Comparison of ENCODE assay signal across 10 mouse cellular contexts in genomic region chr3:96684822-96685156, GRCm38 (mm10). TPM values are rescaled to one million over a fixed set of nuclear protein-coding genes. Genes with fewer than 3 reads are reported as not detected.
DNase-seq lines count a peak whose midpoint lies in the region; ATAC-seq and TF ChIP-seq lines count a peak whose summit lies in the region.
"Had no signal": no experiment of that assay in that cellular context is flagged by ENCODE, and none has a peak within 500 bp of the region (broad histone marks: within the 10 kb centered on the region; RNA-seq: fewer than 3 reads in every experiment).

No protein-coding gene starts in this region.

- 27% methylated on average over 28 of the region's 28 CpGs for WGBS in kidney, postnatal 0 days
- 47% methylated on average over 28 of the region's 28 CpGs for WGBS in forebrain, embryonic 11.5 days
- 23% methylated on average over 28 of the region's 28 CpGs for WGBS in intestine, embryonic 14.5 days
- 36% methylated on average over 28 of the region's 28 CpGs for WGBS in neural tube, embryonic 11.5 days

- H3K36me3 ChIP-seq in kidney, postnatal 0 days (ENCODE audit: insufficient read depth, low read length), result no peaks in the 10 kb centered on the region
- H3K36me3 ChIP-seq in forebrain, embryonic 11.5 days (ENCODE audit: control insufficient read depth, insufficient read depth, low read length), result no peaks in the 10 kb centered on the region
- H3K36me3 ChIP-seq in intestine, embryonic 14.5 days (ENCODE audit: control insufficient read depth, insufficient read depth, low read length), result no peaks in the 10 kb centered on the region
- H3K36me3 ChIP-seq in neural tube, embryonic 11.5 days (ENCODE audit: control insufficient read depth, insufficient read depth, low read length), result no peaks in the 10 kb centered on the region

- no peak for ATAC-seq in kidney, postnatal 0 days (replicated peaks; ENCODE audit: low FRiP score, low read depth)
- ATAC-seq in forebrain, embryonic 11.5 days (replicated peaks; ENCODE audit: low FRiP score), result no peak
- no peak for ATAC-seq in intestine, embryonic 14.5 days (replicated peaks; ENCODE audit: low FRiP score, low TSS enrichment, low read depth)
- ATAC-seq in neural tube, embryonic 11.5 days (ENCODE audit: insufficient read depth, low FRiP score, low TSS enrichment), result no peak

- no peaks in the 10 kb centered on the region for H3K27me3 ChIP-seq in kidney, postnatal 0 days (ENCODE audit: insufficient read depth, low read length)
- H3K27me3 ChIP-seq in forebrain, embryonic 11.5 days (ENCODE audit: control insufficient read depth, insufficient read depth, low read length), result peaks cover 6% of the 10 kb centered on the region
- H3K27me3 ChIP-seq in intestine, embryonic 14.5 days (replicated peaks; ENCODE audit: control insufficient read depth, insufficient read depth, low read length), result 0 out of 2 replicates have a peak, but pooled peaks cover 14% of the 10 kb centered on the region
- peaks cover 5% of the 10 kb centered on the region; the same call in 1 of the 2 replicates for H3K27me3 ChIP-seq in neural tube, embryonic 11.5 days (ENCODE audit: control insufficient read depth, insufficient read depth, low read length)

- no peak for TF ChIP-seq CTCF in kidney, postnatal 0 days (IDR thresholded peaks at IDR 0.05; ENCODE audit: low read depth)

- H3K4me2 ChIP-seq in kidney, postnatal 0 days (ENCODE audit: low read length), result peak overlapping the region; percentile 44
- H3K4me2 ChIP-seq in forebrain, embryonic 11.5 days (ENCODE audit: low read depth, low read length, severe bottlenecking), result peak overlapping the region; percentile 16
- H3K4me2 ChIP-seq in intestine, embryonic 14.5 days (ENCODE audit: low read length), result peak overlapping the region; percentile 46
- peak overlapping the region; percentile 22 for H3K4me2 ChIP-seq in neural tube, embryonic 11.5 days (ENCODE audit: low read depth)

- no peak overlapping the region for H3K9ac ChIP-seq in kidney, postnatal 0 days (ENCODE audit: low read depth, low read length)
- peak overlapping the region; percentile 24; the same call in 1 of the 2 replicates for H3K9ac ChIP-seq in forebrain, embryonic 11.5 days (ENCODE audit: low read length)
- H3K9ac ChIP-seq in intestine, embryonic 14.5 days (ENCODE audit: low read length), result peak overlapping the region; percentile 4; the same call in 1 of the 2 replicates
- peak overlapping the region; percentile 28; the same call in 1 of the 2 replicates for H3K9ac ChIP-seq in neural tube, embryonic 11.5 days (ENCODE audit: low read length)

- no peaks in the 10 kb centered on the region for H3K9me3 ChIP-seq in kidney, postnatal 0 days (replicated peaks; ENCODE audit: low read length)
- H3K9me3 ChIP-seq in forebrain, embryonic 11.5 days (ENCODE audit: control insufficient read depth, low read length), result no peaks in the 10 kb centered on the region
- H3K9me3 ChIP-seq in intestine, embryonic 14.5 days (ENCODE audit: control insufficient read depth, low read length), result no peaks in the 10 kb centered on the region
- H3K9me3 ChIP-seq in neural tube, embryonic 11.5 days (ENCODE audit: control insufficient read depth, low read length), result no peaks in the 10 kb centered on the region

- no peaks in the 10 kb centered on the region for H3K4me1 ChIP-seq in kidney, postnatal 0 days (replicated peaks; ENCODE audit: insufficient read depth, low read length)
- no peaks in the 10 kb centered on the region; the same call in 1 of the 2 replicates for H3K4me1 ChIP-seq in forebrain, embryonic 11.5 days (replicated peaks; ENCODE audit: control insufficient read depth, insufficient read depth, low read length)
- no peaks in the 10 kb centered on the region for H3K4me1 ChIP-seq in intestine, embryonic 14.5 days (replicated peaks; ENCODE audit: control insufficient read depth, insufficient read depth, low read length)
- H3K4me1 ChIP-seq in neural tube, embryonic 11.5 days (ENCODE audit: control insufficient read depth, insufficient read depth, low read length), result no peaks in the 10 kb centered on the region

- intact Hi-C loops in left cerebral cortex, postnatal 10 days (cut with DNase I), result no loop called here

- H3K27ac ChIP-seq in kidney, postnatal 0 days, result no peak overlapping the region
- no peak overlapping the region for H3K27ac ChIP-seq in forebrain, embryonic 11.5 days (ENCODE audit: low read depth, low read length)
- H3K27ac ChIP-seq in intestine, embryonic 14.5 days (ENCODE audit: low read depth), result no peak overlapping the region
- no peak overlapping the region for H3K27ac ChIP-seq in neural tube, embryonic 11.5 days (ENCODE audit: low read depth, low read length)

- H3K4me3 ChIP-seq in kidney, postnatal 0 days (replicated peaks; ENCODE audit: low read depth, low read length), result 0 out of 2 replicates have a peak overlapping the region, but pooled peaks have one; percentile 9
- no peak overlapping the region for H3K4me3 ChIP-seq in forebrain, embryonic 11.5 days (ENCODE audit: low read depth, low read length)
- peak overlapping the region; percentile 18 for H3K4me3 ChIP-seq in intestine, embryonic 14.5 days (ENCODE audit: low read depth, low read length)
- H3K4me3 ChIP-seq in neural tube, embryonic 11.5 days (ENCODE audit: low read depth, low read length), result peak overlapping the region; percentile 19; the same call in 1 of the 2 replicates

- DNase-seq in kidney, postnatal 0 days (ENCODE audit: low spot score), result no peak
- DNase-seq in kidney, postnatal 14 days, result no peak
- no peak for DNase-seq in forebrain, embryonic 11.5 days (ENCODE audit: low spot score)
- no peak for DNase-seq in intestine, embryonic 14.5 days (ENCODE audit: low spot score)
- no peak for DNase-seq in neural tube, embryonic 11.5 days (ENCODE audit: low spot score)
- no peak for DNase-seq in yolk sac, embryonic 10.5 days (ENCODE audit: low spot score)
- no peak for DNase-seq in left cerebral cortex, postnatal 10 days (ENCODE audit: extremely low spot score in 1 of 2, low spot score in 2 of 2)
- DNase-seq in kidney, adult 18-20 months, result no peak
- DNase-seq: right cerebral cortex, postnatal 4 days had no signal

RNA-seq across cellular contexts. Expression of gene Pias3, which starts 11.4 kb away (rescaled TPM):
- polyA plus RNA-seq in kidney, postnatal 0 days (2015; fragmentation: Nextera tagmentation; extraction: Ambion mirVana), result 38.7 and 39.1 TPM in 2 replicates
- polyA plus RNA-seq in forebrain, embryonic 11.5 days (2014; fragmentation: Nextera tagmentation; extraction: Ambion mirVana), result 40.2 and 45.2 TPM in 2 replicates
- 35.5 and 40.0 TPM in 2 replicates for polyA plus RNA-seq in intestine, embryonic 14.5 days (2014; fragmentation: Nextera tagmentation; extraction: Ambion mirVana)
- 30.3 and 35.2 TPM in 2 replicates for polyA plus RNA-seq in neural tube, embryonic 11.5 days (2014; fragmentation: Nextera tagmentation; extraction: Ambion mirVana)
- 10 to 100 TPM; 19.7 to 26.6 TPM for total RNA-seq in left cerebral cortex, postnatal 10 days (2021)

RNA-seq across cellular contexts. Expression of gene Ankrd35, which starts 14.9 kb away (rescaled TPM):
- 1.0 and 1.3 TPM in 2 replicates for polyA plus RNA-seq in kidney, postnatal 0 days (2015; fragmentation: Nextera tagmentation; extraction: Ambion mirVana)
- polyA plus RNA-seq in forebrain, embryonic 11.5 days (2014; fragmentation: Nextera tagmentation; extraction: Ambion mirVana), result 0.27 and 0.37 TPM in 2 replicates
- polyA plus RNA-seq in intestine, embryonic 14.5 days (2014; fragmentation: Nextera tagmentation; extraction: Ambion mirVana), result 0.20 and 0.38 TPM in 2 replicates
- 0.11 and 0.16 TPM in 2 replicates for polyA plus RNA-seq in neural tube, embryonic 11.5 days (2014; fragmentation: Nextera tagmentation; extraction: Ambion mirVana)
- 1 to 10 TPM; 7.1 to 7.9 TPM for total RNA-seq in left cerebral cortex, postnatal 10 days (2021)
- total RNA-seq: hematopoietic stem cell, adult 5-6 weeks had no signal

RNA-seq across cellular contexts. Expression of gene Nudt17, which starts 23.6 kb away (rescaled TPM):
- polyA plus RNA-seq in kidney, postnatal 0 days (2015; fragmentation: Nextera tagmentation; extraction: Ambion mirVana), result 8.2 and 9.5 TPM in 2 replicates
- 11.8 and 12.8 TPM in 2 replicates for polyA plus RNA-seq in forebrain, embryonic 11.5 days (2014; fragmentation: Nextera tagmentation; extraction: Ambion mirVana)
- 6.3 and 7.5 TPM in 2 replicates for polyA plus RNA-seq in intestine, embryonic 14.5 days (2014; fragmentation: Nextera tagmentation; extraction: Ambion mirVana)
- polyA plus RNA-seq in neural tube, embryonic 11.5 days (2014; fragmentation: Nextera tagmentation; extraction: Ambion mirVana), result 12.7 and 14.3 TPM in 2 replicates
- 1 to 10 TPM; 4.7 to 5.8 TPM for total RNA-seq in left cerebral cortex, postnatal 10 days (2021)
- total RNA-seq: hematopoietic stem cell, adult 5-6 weeks had no signal

RNA-seq across cellular contexts. Expression of gene Itga10, which starts 39.4 kb away (rescaled TPM):
- 0.42 and 0.59 TPM in 2 replicates for polyA plus RNA-seq in kidney, postnatal 0 days (2015; fragmentation: Nextera tagmentation; extraction: Ambion mirVana)
- 0.65 and 0.87 TPM in 2 replicates for polyA plus RNA-seq in forebrain, embryonic 11.5 days (2014; fragmentation: Nextera tagmentation; extraction: Ambion mirVana)
- 0.61 and 0.86 TPM in 2 replicates for polyA plus RNA-seq in intestine, embryonic 14.5 days (2014; fragmentation: Nextera tagmentation; extraction: Ambion mirVana)
- polyA plus RNA-seq in neural tube, embryonic 11.5 days (2014; fragmentation: Nextera tagmentation; extraction: Ambion mirVana), result 0.72 and 0.86 TPM in 2 replicates
- 1 to 10 TPM; 1.4 to 1.9 TPM for total RNA-seq in left cerebral cortex, postnatal 10 days (2021)
- total RNA-seq: hematopoietic stem cell, adult 5-6 weeks had no signal

RNA-seq across cellular contexts. Expression of gene Polr3c, which starts 42.6 kb away (rescaled TPM):
- 25.3 and 29.8 TPM in 2 replicates for polyA plus RNA-seq in kidney, postnatal 0 days (2015; fragmentation: Nextera tagmentation; extraction: Ambion mirVana)
- polyA plus RNA-seq in forebrain, embryonic 11.5 days (2014; fragmentation: Nextera tagmentation; extraction: Ambion mirVana), result 41.9 and 44.1 TPM in 2 replicates
- 34.5 and 38.5 TPM in 2 replicates for polyA plus RNA-seq in intestine, embryonic 14.5 days (2014; fragmentation: Nextera tagmentation; extraction: Ambion mirVana)
- 38.4 and 43.7 TPM in 2 replicates for polyA plus RNA-seq in neural tube, embryonic 11.5 days (2014; fragmentation: Nextera tagmentation; extraction: Ambion mirVana)
- 10 to 100 TPM; 27.5 to 28.1 TPM for total RNA-seq in left cerebral cortex, postnatal 10 days (2021)
